Mouse (Mus musculus): ENCODE data around the gene Net1. TPM values are rescaled to one million over a fixed set of nuclear protein-coding genes. Genes with fewer than 3 reads are reported as not detected.
A peak's percentile ranks its signal among the peaks of the same experiment; 100 is the strongest.

Net1 gene
- polyA plus RNA-seq, 1 experiment from 2014 or later = 113 TPM

DNA sequence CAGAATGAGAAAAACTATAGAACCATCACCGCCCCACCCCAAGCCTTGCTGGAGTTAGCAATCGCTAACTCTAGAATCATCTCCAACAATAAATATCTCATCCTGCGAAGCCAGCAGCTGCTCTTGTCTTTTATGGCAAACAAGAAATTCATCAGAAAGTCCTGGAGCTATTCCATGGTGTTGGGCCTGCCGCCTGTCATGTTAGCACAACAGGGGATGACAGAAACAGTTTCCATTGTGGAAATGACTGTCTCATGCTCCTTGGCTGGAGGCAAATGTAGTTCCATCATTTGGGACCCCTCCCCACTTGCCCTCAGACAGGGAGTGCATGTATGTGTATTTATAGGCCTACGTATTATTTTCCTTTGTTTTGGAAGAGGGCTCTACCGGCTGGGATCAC lies 41.6 kb downstream of the Net1 start:
- Histone ChIP-seq H3K9ac (ENCODE audit: low read length) (no peak overlapping the region), H3K36me3 (ENCODE audit: control insufficient read depth, insufficient read depth, low read length) (peaks cover under 1% of the 10 kb centered on the region; the same call in 1 of the 2 replicates), H3K27ac (ENCODE audit: low read length) (peak overlapping the region; percentile 79; the same call in 1 of the 2 replicates), H3K4me3 (replicated peaks; ENCODE audit: low read length) (no peak overlapping the region), H3K4me1 (ENCODE audit: control insufficient read depth, insufficient read depth, low read length) (peaks cover 22% of the 10 kb centered on the region; the same call in 1 of the 2 replicates), H3K27me3 (ENCODE audit: control insufficient read depth, insufficient read depth, low read length) (no peaks in the 10 kb centered on the region), H3K4me2 (ENCODE audit: low read depth, low read length) (no peak overlapping the region), H3K9me3 (replicated peaks; ENCODE audit: control insufficient read depth, low read length) (no peaks in the 10 kb centered on the region)
- WGBS = 50% methylated on average over 6 of the region's 6 CpGs
- no peak for ATAC-seq (ENCODE audit: insufficient read depth, low FRiP score)

DNA sequence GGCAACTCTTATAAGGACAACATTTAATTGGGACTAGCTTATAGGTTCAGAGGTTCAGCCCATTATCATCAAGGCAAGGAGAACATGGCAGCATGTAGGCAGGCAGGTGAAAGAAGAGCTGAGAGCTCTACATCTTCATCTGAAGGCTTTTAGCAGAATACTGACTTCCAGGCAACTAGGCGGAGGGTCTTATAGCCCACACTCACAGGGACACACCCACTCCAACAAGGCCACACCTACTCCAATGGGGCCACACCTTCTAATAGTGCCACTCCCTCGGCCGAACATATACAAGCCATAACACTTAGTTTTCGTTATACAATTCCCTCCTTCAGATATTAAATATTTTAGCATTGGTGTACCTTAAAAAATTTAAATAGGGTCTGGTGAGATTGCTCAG lies 45.2 kb downstream of the Net1 start:
- 89% methylated on average over 4 of the region's 4 CpGs for WGBS
- Histone ChIP-seq H3K27ac (ENCODE audit: low read length) (no peak overlapping the region), H3K27me3 (ENCODE audit: control insufficient read depth, insufficient read depth, low read length) (no peaks in the 10 kb centered on the region), H3K4me2 (ENCODE audit: low read depth, low read length) (no peak overlapping the region), H3K4me3 (replicated peaks; ENCODE audit: low read length) (no peak overlapping the region), H3K9ac (ENCODE audit: low read length) (no peak overlapping the region), H3K9me3 (replicated peaks; ENCODE audit: control insufficient read depth, low read length) (no peaks in the 10 kb centered on the region), H3K36me3 (ENCODE audit: control insufficient read depth, insufficient read depth, low read length) (no peaks in the 10 kb centered on the region), H3K4me1 (ENCODE audit: control insufficient read depth, insufficient read depth, low read length) (peaks cover 20% of the 10 kb centered on the region; the same call in 1 of the 2 replicates)
- ATAC-seq (ENCODE audit: insufficient read depth, low FRiP score) = no peak

DNA sequence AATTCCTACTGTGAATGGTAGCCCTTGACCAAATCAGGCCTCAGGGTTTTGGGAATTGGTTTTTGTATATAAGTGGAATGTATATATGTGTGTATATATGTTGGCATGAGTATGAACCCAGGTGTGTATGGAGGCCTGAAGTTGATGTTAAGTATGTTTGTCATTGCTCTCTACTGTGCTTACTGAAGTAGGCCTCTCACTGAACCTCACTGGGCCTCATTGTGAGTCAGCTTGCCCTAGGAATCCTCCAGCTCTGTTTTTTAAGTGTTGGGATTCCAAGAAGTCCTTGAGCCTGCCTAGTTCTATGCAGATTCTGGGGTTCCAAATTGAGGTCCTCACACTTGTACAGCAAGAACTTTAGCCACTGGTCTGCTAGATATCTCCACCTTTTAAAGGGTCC lies 48.1 kb downstream of the Net1 start:
- Histone ChIP-seq H3K9me3 (replicated peaks; ENCODE audit: control insufficient read depth, low read length) (no peaks in the 10 kb centered on the region), H3K27ac (ENCODE audit: low read length) (no peak overlapping the region), H3K36me3 (ENCODE audit: control insufficient read depth, insufficient read depth, low read length) (no peaks in the 10 kb centered on the region), H3K9ac (ENCODE audit: low read length) (no peak overlapping the region), H3K4me3 (replicated peaks; ENCODE audit: low read length) (no peak overlapping the region), H3K4me2 (ENCODE audit: low read depth, low read length) (no peak overlapping the region), H3K4me1 (ENCODE audit: control insufficient read depth, insufficient read depth, low read length) (peaks cover 7% of the 10 kb centered on the region), H3K27me3 (ENCODE audit: control insufficient read depth, insufficient read depth, low read length) (no peaks in the 10 kb centered on the region)
- ATAC-seq (ENCODE audit: insufficient read depth, low FRiP score) = no peak

DNA sequence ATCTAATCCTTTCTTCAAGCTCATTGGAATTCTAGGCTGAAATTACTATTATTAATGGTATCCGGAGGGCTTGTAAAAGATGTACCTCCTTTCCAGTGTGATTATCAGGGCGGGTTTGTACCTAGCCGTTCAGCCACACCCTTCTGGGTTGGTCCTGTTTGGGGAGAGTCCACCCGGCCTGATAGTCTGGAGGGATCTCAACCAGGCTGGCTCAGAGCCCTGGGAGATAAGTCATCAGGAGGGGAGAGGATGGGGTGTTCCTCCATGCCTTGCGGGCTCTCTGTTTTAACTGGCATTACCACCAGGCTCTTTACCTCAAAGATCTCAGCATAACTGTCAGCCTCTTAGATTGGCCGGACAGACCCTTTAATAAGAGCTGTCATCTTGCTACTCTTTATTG lies 50.9 kb downstream of the Net1 start:
- Histone ChIP-seq H3K27ac (ENCODE audit: low read length) (no peak overlapping the region), H3K9me3 (replicated peaks; ENCODE audit: control insufficient read depth, low read length) (no peaks in the 10 kb centered on the region), H3K36me3 (ENCODE audit: control insufficient read depth, insufficient read depth, low read length) (no peaks in the 10 kb centered on the region), H3K9ac (ENCODE audit: low read length) (no peak overlapping the region), H3K4me3 (replicated peaks; ENCODE audit: low read length) (no peak overlapping the region), H3K27me3 (ENCODE audit: control insufficient read depth, insufficient read depth, low read length) (no peaks in the 10 kb centered on the region), H3K4me1 (ENCODE audit: control insufficient read depth, insufficient read depth, low read length) (peaks cover 7% of the 10 kb centered on the region), H3K4me2 (ENCODE audit: low read depth, low read length) (no peak overlapping the region)
- peak; percentile 71 for ATAC-seq (ENCODE audit: insufficient read depth, low FRiP score)
- WGBS = 70% methylated on average over 6 of the region's 6 CpGs

DNA sequence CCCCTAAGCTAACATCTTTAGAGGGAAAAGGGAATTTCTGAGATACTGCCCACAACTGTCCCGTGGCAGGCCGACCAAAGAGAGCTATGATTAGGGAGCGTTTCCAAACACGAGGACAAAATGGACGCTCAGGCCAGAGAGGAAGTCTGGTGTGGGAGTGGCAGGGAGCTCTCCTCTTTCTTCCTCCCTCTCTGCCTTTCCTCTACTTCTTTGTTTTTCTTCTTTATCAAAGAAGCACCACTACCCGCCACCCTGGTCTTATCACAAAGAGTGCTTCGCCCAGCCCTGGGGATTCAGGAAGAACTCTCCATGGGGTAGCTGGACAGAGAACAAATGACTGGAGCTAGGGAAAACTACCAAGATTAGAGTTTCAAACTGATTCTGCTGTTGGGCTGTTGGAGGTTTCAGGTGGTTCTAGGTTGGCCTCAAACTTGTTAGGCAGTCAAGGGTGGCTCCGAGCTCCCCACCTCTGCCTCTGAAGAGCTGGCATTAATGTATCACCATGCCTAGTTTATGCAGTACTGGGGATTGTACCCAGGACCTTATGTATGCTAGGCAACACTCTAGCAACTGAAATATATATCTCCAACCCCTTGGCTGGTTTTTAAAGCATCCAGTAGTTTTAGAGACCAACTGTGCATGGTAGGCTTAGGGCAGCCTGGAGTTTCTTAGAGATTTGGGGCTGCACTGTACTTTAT lies 51.5 kb downstream of the Net1 start:
- Histone ChIP-seq H3K4me1 (ENCODE audit: control insufficient read depth, insufficient read depth, low read length) (peaks cover 7% of the 10 kb centered on the region), H3K9me3 (replicated peaks; ENCODE audit: control insufficient read depth, low read length) (no peaks in the 10 kb centered on the region), H3K4me3 (replicated peaks; ENCODE audit: low read length) (no peak overlapping the region), H3K27me3 (ENCODE audit: control insufficient read depth, insufficient read depth, low read length) (no peaks in the 10 kb centered on the region), H3K36me3 (ENCODE audit: control insufficient read depth, insufficient read depth, low read length) (no peaks in the 10 kb centered on the region), H3K9ac (ENCODE audit: low read length) (no peak overlapping the region), H3K4me2 (ENCODE audit: low read depth, low read length) (no peak overlapping the region), H3K27ac (ENCODE audit: low read length) (peak overlapping the region; percentile 57; the same call in 1 of the 2 replicates)
- 0 out of 2 replicates have a peak, but pooled peaks have one; percentile 30 for ATAC-seq (ENCODE audit: insufficient read depth, low FRiP score)
- WGBS = 70% methylated on average over 8 of the region's 8 CpGs

GRCm38 (mm10) chr13:3865648-3866354 lies 52.2 kb downstream of the Net1 start:
- H3K27ac ChIP-seq (ENCODE audit: low read length) = peak overlapping the region; percentile 57; the same call in 1 of the 2 replicates
- H3K4me2 ChIP-seq (ENCODE audit: low read depth, low read length) = no peak overlapping the region
- no peak overlapping the region for H3K9ac ChIP-seq (ENCODE audit: low read length)
- H3K27me3 ChIP-seq (ENCODE audit: control insufficient read depth, insufficient read depth, low read length) = no peaks in the 10 kb centered on the region
- H3K4me1 ChIP-seq (ENCODE audit: control insufficient read depth, insufficient read depth, low read length) = peaks cover 7% of the 10 kb centered on the region
- 66% methylated on average over 14 of the region's 14 CpGs for WGBS
- ATAC-seq (ENCODE audit: insufficient read depth, low FRiP score) = peak; percentile 46; the same call in 1 of the 2 replicates
- no peak overlapping the region for H3K4me3 ChIP-seq (replicated peaks; ENCODE audit: low read length)
- H3K9me3 ChIP-seq (replicated peaks; ENCODE audit: control insufficient read depth, low read length) = no peaks in the 10 kb centered on the region
- H3K36me3 ChIP-seq (ENCODE audit: control insufficient read depth, insufficient read depth, low read length) = no peaks in the 10 kb centered on the region

GRCm38 (mm10) chr13:3862922-3863580 lies 55.0 kb downstream of the Net1 start:
- Histone ChIP-seq H3K36me3 (ENCODE audit: control insufficient read depth, insufficient read depth, low read length) (no peaks in the 10 kb centered on the region), H3K4me1 (ENCODE audit: control insufficient read depth, insufficient read depth, low read length) (peaks cover 7% of the 10 kb centered on the region), H3K9me3 (replicated peaks; ENCODE audit: control insufficient read depth, low read length) (no peaks in the 10 kb centered on the region), H3K27me3 (ENCODE audit: control insufficient read depth, insufficient read depth, low read length) (no peaks in the 10 kb centered on the region), H3K9ac (ENCODE audit: low read length) (no peak overlapping the region), H3K27ac (ENCODE audit: low read length) (peak overlapping the region; percentile 38; the same call in 1 of the 2 replicates), H3K4me3 (replicated peaks; ENCODE audit: low read length) (no peak overlapping the region), H3K4me2 (ENCODE audit: low read depth, low read length) (no peak overlapping the region)
- 78% methylated on average over 10 of the region's 10 CpGs for WGBS
- no peak for ATAC-seq (ENCODE audit: insufficient read depth, low FRiP score)

DNA sequence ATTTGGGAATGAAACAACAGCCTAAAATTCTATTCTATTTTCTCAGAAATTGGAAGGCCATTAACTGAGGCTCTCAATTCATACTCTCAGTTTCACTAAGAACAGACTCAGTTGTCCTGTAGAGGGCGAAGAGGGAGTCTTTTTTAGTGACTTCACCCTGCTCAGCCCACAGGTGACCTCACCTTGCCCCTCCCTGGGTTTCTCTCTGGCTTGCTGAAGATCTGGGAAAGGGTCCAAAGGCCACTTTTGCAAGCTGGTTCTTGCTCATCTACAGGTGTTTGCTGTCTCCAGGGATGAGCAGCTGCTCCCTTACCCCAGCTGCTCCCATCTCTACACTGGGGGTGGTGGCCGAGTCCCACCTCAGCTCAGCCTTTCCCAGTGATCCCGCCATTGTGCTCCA lies 55.7 kb downstream of the Net1 start:
- H3K27me3 ChIP-seq (ENCODE audit: control insufficient read depth, insufficient read depth, low read length) = no peaks in the 10 kb centered on the region
- H3K36me3 ChIP-seq (ENCODE audit: control insufficient read depth, insufficient read depth, low read length) = no peaks in the 10 kb centered on the region
- H3K4me1 ChIP-seq (ENCODE audit: control insufficient read depth, insufficient read depth, low read length) = peaks cover 7% of the 10 kb centered on the region
- H3K9me3 ChIP-seq (replicated peaks; ENCODE audit: control insufficient read depth, low read length) = no peaks in the 10 kb centered on the region
- H3K4me2 ChIP-seq (ENCODE audit: low read depth, low read length) = no peak overlapping the region
- no peak for ATAC-seq (ENCODE audit: insufficient read depth, low FRiP score)
- H3K27ac ChIP-seq (ENCODE audit: low read length) = peak overlapping the region; percentile 38; the same call in 1 of the 2 replicates
- whole genome bisulfite sequencing = 68% methylated on average over 3 of the region's 3 CpGs
- no peak overlapping the region for H3K4me3 ChIP-seq (replicated peaks; ENCODE audit: low read length)
- H3K9ac ChIP-seq (ENCODE audit: low read length) = no peak overlapping the region

DNA sequence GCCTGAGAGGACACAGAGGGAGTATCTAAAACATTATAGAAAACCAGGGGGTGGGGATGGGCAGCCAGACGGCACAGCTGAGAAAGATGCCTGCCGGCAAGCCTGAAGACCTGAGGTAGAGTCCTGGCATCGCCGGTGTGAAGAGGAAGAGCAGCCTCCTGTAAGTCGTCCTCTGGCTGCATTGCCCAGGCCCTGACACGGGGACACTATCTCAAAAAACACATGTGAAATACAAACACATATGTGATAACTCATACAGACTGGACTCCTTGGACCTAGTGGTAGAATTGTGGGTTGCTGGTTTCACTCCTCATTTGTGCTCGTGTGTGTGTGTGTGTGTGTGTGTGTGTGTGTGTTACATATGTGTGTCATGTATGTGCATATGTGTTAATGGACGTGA lies 56.8 kb downstream of the Net1 start:
- Histone ChIP-seq H3K27me3 (ENCODE audit: control insufficient read depth, insufficient read depth, low read length) (no peaks in the 10 kb centered on the region), H3K4me1 (ENCODE audit: control insufficient read depth, insufficient read depth, low read length) (peaks cover 7% of the 10 kb centered on the region), H3K9ac (ENCODE audit: low read length) (no peak overlapping the region), H3K4me2 (ENCODE audit: low read depth, low read length) (no peak overlapping the region), H3K27ac (ENCODE audit: low read length) (no peak overlapping the region), H3K36me3 (ENCODE audit: control insufficient read depth, insufficient read depth, low read length) (no peaks in the 10 kb centered on the region), H3K9me3 (replicated peaks; ENCODE audit: control insufficient read depth, low read length) (no peaks in the 10 kb centered on the region), H3K4me3 (replicated peaks; ENCODE audit: low read length) (no peak overlapping the region)
- no peak for ATAC-seq (ENCODE audit: insufficient read depth, low FRiP score)
- 83% methylated on average over 8 of the region's 8 CpGs for WGBS
